Mouse (Mus musculus) stomach, embryonic 15.5 days (tissue): ENCODE data around the gene Flad1. TPM values are rescaled to one million over a fixed set of nuclear protein-coding genes. Genes with fewer than 3 reads are reported as not detected.

Experiments
- ATAC-seq: fragments of 200-750 bp; cut with Nextera tagmentation; 2 replicates; pipeline ENCODE4 v1.8.0; 2017; ENCODE audit warnings: low read depth, moderate number of reproducible peaks, moderate TSS enrichment; ENCODE audit not compliant: insufficient read depth, low FRiP score
- H3K27ac ChIP-seq: fragments of 300-500 bp; sonication (generic); 2 replicates; pipeline ENCODE4 v1.5.1; 2015; ENCODE audit warnings: mild to moderate bottlenecking, inconsistent platforms
- H3K27me3 ChIP-seq: fragments of 300-500 bp; sonication (generic); replicated peaks from 2 replicates; pipeline ENCODE4 v1.6.1; 2015; ENCODE audit warnings: inconsistent platforms
- H3K36me3 ChIP-seq: fragments of 300-500 bp; sonication (generic); 2 replicates; pipeline ENCODE4 v1.6.1; 2015; ENCODE audit warnings: inconsistent platforms
- H3K4me1 ChIP-seq: fragments of 300-500 bp; sonication (generic); 2 replicates; pipeline ENCODE4 v1.6.1; 2015; ENCODE audit warnings: inconsistent platforms
- H3K4me2 ChIP-seq: fragments of 300-500 bp; sonication (generic); 2 replicates; pipeline ENCODE4 v1.6.1; 2015; ENCODE audit warnings: mild to moderate bottlenecking, inconsistent platforms
- H3K4me3 ChIP-seq: fragments of 300-500 bp; sonication (generic); replicated peaks from 2 replicates; pipeline ENCODE4 v1.5.1; 2015; ENCODE audit warnings: inconsistent platforms
- H3K9ac ChIP-seq: fragments of 300-500 bp; sonication (generic); 2 replicates; pipeline ENCODE4 v1.6.1; 2015; ENCODE audit warnings: inconsistent platforms
- H3K9me3 ChIP-seq: fragments of 300-500 bp; sonication (generic); 2 replicates; pipeline ENCODE4 v1.6.1; 2016; ENCODE audit warnings: inconsistent platforms
- WGBS: fragments of 180-500 bp; shearing (Covaris S2); methylation state at CpG from one replicate; pipeline ENCODE4 v1.1.7; 2015; 5-methylcytosine and 5-hydroxymethylcytosine counted together
- polyA plus RNA-seq: library from polyadenylated mRNA; unstranded; fragments of >200 nt; fragmentation: Nextera tagmentation; extraction: Ambion mirVana; gene quantifications from 2 replicates; pipeline ENCODE4 v1.2.1, GENCODE M21; 2015

The Flad1 gene
- polyA plus RNA-seq, 1 experiment from 2014 or later, result 23.6 TPM

GRCm38 (mm10) chr3:89410864-89411263, 806 bp downstream of the Flad1 start:
- Histone ChIP-seq H3K36me3 (peaks cover 20% of the 10 kb centered on the region), H3K27ac (no peak overlapping the region)

GRCm38 (mm10) chr3:89409701-89410100, 2.0 kb downstream of the Flad1 start:
- no peak overlapping the region for H3K9ac ChIP-seq
- no peak overlapping the region for H3K4me3 ChIP-seq
- no peak overlapping the region for H3K27ac ChIP-seq
- H3K4me1 ChIP-seq, result peaks cover 5% of the 10 kb centered on the region; the same call in 1 of the 2 replicates
- no peaks in the 10 kb centered on the region for H3K9me3 ChIP-seq
- WGBS, result 89% methylated on average over 3 of the region's 3 CpGs
- no peak overlapping the region for H3K4me2 ChIP-seq
- no peak for ATAC-seq
- no peaks in the 10 kb centered on the region for H3K27me3 ChIP-seq
- H3K36me3 ChIP-seq, result peaks cover 9% of the 10 kb centered on the region

More at GRCm38 (mm10) chr3:89410864-89411263, 806 bp downstream of the Flad1 start:
- Histone ChIP-seq H3K4me2 (peak overlapping the region; percentile 52), H3K4me3 (peak overlapping the region; percentile 52), H3K9ac (peak overlapping the region; percentile 24; the same call in 1 of the 2 replicates), H3K9me3 (no peaks in the 10 kb centered on the region), H3K27me3 (no peaks in the 10 kb centered on the region), H3K4me1 (peaks cover 5% of the 10 kb centered on the region; the same call in 1 of the 2 replicates)
- WGBS, result 78% methylated on average over 10 of the region's 10 CpGs
- no peak for ATAC-seq

- H3K4me1 ChIP-seq, result peaks cover 5% of the 10 kb centered on the region; the same call in 1 of the 2 replicates
- ATAC-seq, result no peak
- H3K27ac ChIP-seq, result no peak overlapping the region
- no peak overlapping the region for H3K9ac ChIP-seq
- peaks cover 11% of the 10 kb centered on the region for H3K36me3 ChIP-seq
- no peaks in the 10 kb centered on the region for H3K27me3 ChIP-seq
- 62% methylated on average over 16 of the region's 16 CpGs for WGBS
- no peak overlapping the region for H3K4me3 ChIP-seq
- no peaks in the 10 kb centered on the region for H3K9me3 ChIP-seq
- H3K4me2 ChIP-seq, result no peak overlapping the region
Measured at GRCm38 (mm10) chr3:89408448-89408847, 3.2 kb downstream of the Flad1 start.

- H3K27ac ChIP-seq, result no peak overlapping the region
- H3K4me3 ChIP-seq, result no peak overlapping the region
- H3K36me3 ChIP-seq, result peaks cover 21% of the 10 kb centered on the region
- no peaks in the 10 kb centered on the region for H3K9me3 ChIP-seq
- H3K27me3 ChIP-seq, result no peaks in the 10 kb centered on the region
- no peak overlapping the region for H3K4me2 ChIP-seq
- WGBS, result 87% methylated on average over 6 of the region's 6 CpGs
- peaks cover 5% of the 10 kb centered on the region; the same call in 1 of the 2 replicates for H3K4me1 ChIP-seq
- no peak overlapping the region for H3K9ac ChIP-seq
- no peak for ATAC-seq
Measured at GRCm38 (mm10) chr3:89406887-89407286, 4.8 kb downstream of the Flad1 start.

- no peak for ATAC-seq
- 78% methylated on average over 5 of the region's 5 CpGs for WGBS
- Histone ChIP-seq H3K4me3 (no peak within 1 kb of the TSS), H3K36me3 (peaks cover 18% of the 10 kb centered on the region), H3K9me3 (no peaks in the 10 kb centered on the region), H3K27ac (no peak within 1 kb of the TSS), H3K9ac (no peak within 1 kb of the TSS), H3K4me1 (no peaks in the 10 kb centered on the region), H3K4me2 (no peak within 1 kb of the TSS), H3K27me3 (no peaks in the 10 kb centered on the region)
Measured at GRCm38 (mm10) chr3:89402693-89403092, 9.0 kb downstream of the Flad1 start, which contains the start of gene Lenep. Lenep (minus strand) TSS chr3:89402793.

- no peak for ATAC-seq
- H3K4me1 ChIP-seq, result 0 out of 2 replicates have a peak, but pooled peaks cover 6% of the 10 kb centered on the region
- H3K4me2 ChIP-seq, result no peak overlapping the region
- no peak overlapping the region for H3K4me3 ChIP-seq
- peaks cover 18% of the 10 kb centered on the region for H3K36me3 ChIP-seq
- no peaks in the 10 kb centered on the region for H3K27me3 ChIP-seq
- 90% methylated on average over 7 of the region's 7 CpGs for WGBS
- H3K9ac ChIP-seq, result no peak overlapping the region
- no peaks in the 10 kb centered on the region for H3K9me3 ChIP-seq
- H3K27ac ChIP-seq, result no peak overlapping the region
Measured at GRCm38 (mm10) chr3:89401329-89401728, 10.3 kb downstream of the Flad1 start.

GRCm38 (mm10) chr3:89396654-89397005, 15.0 kb downstream of the Flad1 start:
- Histone ChIP-seq H3K9ac (no peak overlapping the region), H3K4me2 (peak overlapping the region; percentile 95), H3K27me3 (no peaks in the 10 kb centered on the region), H3K36me3 (no peaks in the 10 kb centered on the region), H3K27ac (no peak overlapping the region), H3K4me1 (peaks cover 13% of the 10 kb centered on the region; the same call in 1 of the 2 replicates), H3K9me3 (no peaks in the 10 kb centered on the region), H3K4me3 (peak overlapping the region; percentile 64)
- no peak for ATAC-seq
- 2% methylated on average over 4 of the region's 4 CpGs for WGBS

GRCm38 (mm10) chr3:89395806-89396653, 15.6 kb downstream of the Flad1 start:
- no peak for ATAC-seq
- Histone ChIP-seq H3K4me3 (peak overlapping the region; percentile 64), H3K27ac (peak overlapping the region; percentile 98; the same call in 1 of the 2 replicates), H3K36me3 (no peaks in the 10 kb centered on the region), H3K9ac (peak overlapping the region; percentile 21; the same call in 1 of the 2 replicates), H3K27me3 (no peaks in the 10 kb centered on the region), H3K4me2 (peak overlapping the region; percentile 95), H3K9me3 (no peaks in the 10 kb centered on the region), H3K4me1 (peaks cover 15% of the 10 kb centered on the region)
- WGBS, result under 1% methylated on average over 44 of the region's 44 CpGs

GRCm38 (mm10) chr3:89395419-89395805, 16.3 kb downstream of the Flad1 start:
- H3K9ac ChIP-seq, result no peak overlapping the region
- ATAC-seq, result no peak
- H3K36me3 ChIP-seq, result no peaks in the 10 kb centered on the region
- H3K9me3 ChIP-seq, result no peaks in the 10 kb centered on the region
- peaks cover 21% of the 10 kb centered on the region for H3K4me1 ChIP-seq
- peak overlapping the region; percentile 64 for H3K4me3 ChIP-seq
- H3K4me2 ChIP-seq, result peak overlapping the region; percentile 95
- WGBS, result 4% methylated on average over 10 of the region's 10 CpGs
- H3K27ac ChIP-seq, result peak overlapping the region; percentile 98
- H3K27me3 ChIP-seq, result no peaks in the 10 kb centered on the region

- H3K4me1 ChIP-seq, result peaks cover 26% of the 10 kb centered on the region
- ATAC-seq, result peak; percentile 8; the same call in 1 of the 2 replicates
Measured at GRCm38 (mm10) chr3:89394894-89395256, 16.8 kb downstream of the Flad1 start.

GRCm38 (mm10) chr3:89394006-89394893, 17.4 kb downstream of the Flad1 start, which contains the start of gene Zbtb7b:
Zbtb7b (minus strand) TSS chr3:89394776.
- H3K4me1 ChIP-seq, result peaks cover 32% of the 10 kb centered on the region
- peak within 1 kb of the TSS; percentile 98 for H3K27ac ChIP-seq
- H3K27me3 ChIP-seq, result no peaks in the 10 kb centered on the region
- H3K36me3 ChIP-seq, result no peaks in the 10 kb centered on the region
- ATAC-seq, result peak; percentile 27
- peak within 1 kb of the TSS; percentile 64 for H3K4me3 ChIP-seq
- no peaks in the 10 kb centered on the region for H3K9me3 ChIP-seq
- peak within 1 kb of the TSS; percentile 45 for H3K9ac ChIP-seq
- peak within 1 kb of the TSS; percentile 95 for H3K4me2 ChIP-seq
- 0% methylated on average over 39 of the region's 42 CpGs for WGBS

More at GRCm38 (mm10) chr3:89394894-89395256, 16.8 kb downstream of the Flad1 start:
- Histone ChIP-seq H3K4me3 (peak overlapping the region; percentile 64), H3K9ac (peak overlapping the region; percentile 45; the same call in 1 of the 2 replicates), H3K27me3 (no peaks in the 10 kb centered on the region), H3K9me3 (no peaks in the 10 kb centered on the region), H3K4me2 (peak overlapping the region; percentile 95), H3K36me3 (no peaks in the 10 kb centered on the region), H3K27ac (peak overlapping the region; percentile 98)
- under 1% methylated on average over 12 of the region's 12 CpGs for WGBS
